Mouse (Mus musculus) Patski (cell line): ENCODE data around the gene Fam19a1. TPM values are rescaled to one million over a fixed set of nuclear protein-coding genes. Genes with fewer than 3 reads are reported as not detected.

Experiments used
- ATAC-seq: fragments of 100-300 bp; one replicate; pipeline ENCODE4 v1.8.0; 2021
- CTCF ChIA-PET: fragments of 350-600 bp; sonication (Branson Sonifier 250); formaldehyde crosslinking; loops from one replicate; lab custom pipeline; 2022; ENCODE audit warnings: inconsistent platforms; lab: Charles Lee
- POLR2A ChIA-PET: fragments of 350-600 bp; sonication (Branson Sonifier 250); formaldehyde crosslinking; loops from one replicate; lab custom pipeline; 2022; ENCODE audit warnings: antibody characterized with exemption, inconsistent platforms; lab: Charles Lee
- DNase-seq: peaks from one replicate; pipeline ENCODE4 v3.0.0-alpha.2; 2011; ENCODE audit warnings: low read depth, low spot score
- H3K27me3 ChIP-seq: fragments of 371-371 bp; one replicate; pipeline ENCODE4 v1.5.1; 2021
- CTCF ChIP-seq: fragments of 100-300 bp; IDR thresholded peaks from one replicate; pipeline ENCODE4 v1.5.1; 2021
- in situ Hi-C: fragments of 300-500 bp; cut with MboI; formaldehyde crosslinking; loops from 3 replicates; pipeline ENCODE4 v1.11.1; 2018; ENCODE audit warnings: low pct_unique_long_range_greater_than_20kb, mixed read lengths
- polyA plus RNA-seq: library from polyadenylated mRNA; unstranded; gene quantifications from one replicate; pipeline ENCODE4 v1.2.3, GENCODE M21; 2021

Fam19a1 gene
- polyA plus RNA-seq, 1 experiment from 2014 or later: not detected

GRCm38 (mm10) chr6:96578649-96579048, 465.7 kb downstream of the Fam19a1 start:
- no peak for DNase-seq
- no peaks in the 10 kb centered on the region for H3K27me3 ChIP-seq
- ATAC-seq: no peak
- POLR2A ChIA-PET: no interaction called here
- CTCF ChIA-PET: interaction anchor here (1.7 kb wide), 1 partner anchor 75 kb away, joined by 3 read pairs; no protein-coding TSS in a partner anchor
- in situ Hi-C loops: no loop called here
- TF ChIP-seq CTCF: no peak

- CTCF ChIA-PET: no interaction called here
- H3K27me3 ChIP-seq: no peaks in the 10 kb centered on the region
- DNase-seq: no peak
- POLR2A ChIA-PET: no interaction called here
- TF ChIP-seq CTCF: no peak
- ATAC-seq: no peak
- in situ Hi-C loops: no loop called here
These were observed 467.8 kb downstream of the Fam19a1 start for GRCm38 (mm10) chr6:96580726-96581125.

- ChIA-PET CTCF (no interaction called here), POLR2A (interaction anchor here (0.6 kb wide), 1 partner anchor 232 kb away, joined by 4 read pairs; no protein-coding TSS in a partner anchor)
- TF ChIP-seq CTCF: no peak
- no peak for DNase-seq
- in situ Hi-C loops: no loop called here
- no peak for ATAC-seq
- H3K27me3 ChIP-seq: no peaks in the 10 kb centered on the region
These were observed 468.2 kb downstream of the Fam19a1 start for GRCm38 (mm10) chr6:96581187-96581586.

GRCm38 (mm10) chr6:96587427-96587826, 474.5 kb downstream of the Fam19a1 start:
- TF ChIP-seq CTCF: no peak
- ChIA-PET CTCF (no interaction called here), POLR2A (no interaction called here)
- no peak for ATAC-seq
- in situ Hi-C loops: no loop called here
- no peaks in the 10 kb centered on the region for H3K27me3 ChIP-seq
- DNase-seq: no peak

GRCm38 (mm10) chr6:96593031-96593430, 480.1 kb downstream of the Fam19a1 start:
- no peak for ATAC-seq
- in situ Hi-C loops: no loop called here
- TF ChIP-seq CTCF: no peak
- DNase-seq: no peak
- CTCF ChIA-PET: no interaction called here
- POLR2A ChIA-PET: no interaction called here
- no peaks in the 10 kb centered on the region for H3K27me3 ChIP-seq

GRCm38 (mm10) chr6:96595201-96595600, 482.2 kb downstream of the Fam19a1 start:
- H3K27me3 ChIP-seq: no peaks in the 10 kb centered on the region
- DNase-seq (no peak), ATAC-seq (no peak)
- ChIA-PET CTCF (no interaction called here), POLR2A (no interaction called here)
- in situ Hi-C loops: no loop called here
- no peak for TF ChIP-seq CTCF

GRCm38 (mm10) chr6:96624196-96624595, 511.2 kb downstream of the Fam19a1 start:
- TF ChIP-seq CTCF: no peak
- in situ Hi-C loops: no loop called here
- H3K27me3 ChIP-seq: no peaks in the 10 kb centered on the region
- ATAC-seq (no peak), DNase-seq (no peak)
- ChIA-PET POLR2A (interaction anchor here (0.6 kb wide), 1 partner anchor 945 kb away, joined by 4 read pairs; no protein-coding TSS in a partner anchor), CTCF (no interaction called here)

- in situ Hi-C loops: no loop called here
- H3K27me3 ChIP-seq: no peaks in the 10 kb centered on the region
- CTCF ChIA-PET: no interaction called here
- no peak for TF ChIP-seq CTCF
- DNase-seq: no peak
- POLR2A ChIA-PET: no interaction called here
- ATAC-seq: no peak
These were observed 518.6 kb downstream of the Fam19a1 start for GRCm38 (mm10) chr6:96631518-96631917.

- POLR2A ChIA-PET: no interaction called here
- in situ Hi-C loops: no loop called here
- TF ChIP-seq CTCF: no peak
- ATAC-seq (no peak), DNase-seq (no peak)
- H3K27me3 ChIP-seq: no peaks in the 10 kb centered on the region
- CTCF ChIA-PET: no interaction called here
These were observed 519.3 kb downstream of the Fam19a1 start for GRCm38 (mm10) chr6:96632243-96632642.

- no peak for ATAC-seq
- CTCF ChIA-PET: no interaction called here
- in situ Hi-C loops: no loop called here
- no peak for TF ChIP-seq CTCF
- no peaks in the 10 kb centered on the region for H3K27me3 ChIP-seq
- no peak for DNase-seq
- POLR2A ChIA-PET: no interaction called here
These were observed 522.7 kb downstream of the Fam19a1 start for GRCm38 (mm10) chr6:96635663-96636062.

- TF ChIP-seq CTCF: no peak
- CTCF ChIA-PET: no interaction called here
- ATAC-seq: no peak
- peaks cover 16% of the 10 kb centered on the region for H3K27me3 ChIP-seq
- no peak for DNase-seq
- in situ Hi-C loops: no loop called here
- POLR2A ChIA-PET: no interaction called here
These were observed 535.8 kb downstream of the Fam19a1 start for GRCm38 (mm10) chr6:96648742-96649141.

GRCm38 (mm10) chr6:96649267-96649666, 536.3 kb downstream of the Fam19a1 start:
- no peak for TF ChIP-seq CTCF
- in situ Hi-C loops: no loop called here
- no peak for DNase-seq
- H3K27me3 ChIP-seq: peaks cover 16% of the 10 kb centered on the region
- POLR2A ChIA-PET: no interaction called here
- ATAC-seq: no peak
- CTCF ChIA-PET: no interaction called here
